Mouse (Mus musculus) layer of hippocampus, adult 2 months (tissue): ENCODE measurements around the gene Ly6g5b. TPM values are rescaled to one million over a fixed set of nuclear protein-coding genes. Genes with fewer than 3 reads are reported as not detected.

Experiments
- DNase-seq, 2 experiments: peaks; one replicate each; pipeline ENCODE4 v3.0.0; 2022; ENCODE audit warnings: low spot score in 2 of 2
- H3K27ac ChIP-seq: fragments of 200-600 bp; 2 replicates; pipeline ENCODE4 v1.8.1; 2022
- H3K4me3 ChIP-seq: fragments of 200-600 bp; 2 replicates; pipeline ENCODE4 v1.8.1; 2022; ENCODE audit warnings: mild to moderate bottlenecking
- CTCF ChIP-seq: fragments of 200-600 bp; conservative IDR thresholded peaks from 2 replicates; pipeline ENCODE4 v1.8.1; 2022; ENCODE audit warnings: antibody characterized with exemption, mild to moderate bottlenecking, moderate library complexity
- total RNA-seq, 2 experiments: library from RNA; stranded (reverse); gene quantifications; 2 replicates each; pipeline ENCODE4 v1.2.3; 2021

Gene Ly6g5b
- total RNA-seq, 2 experiments from 2014 or later: 0.54 TPM; not detected in 1

DNA sequence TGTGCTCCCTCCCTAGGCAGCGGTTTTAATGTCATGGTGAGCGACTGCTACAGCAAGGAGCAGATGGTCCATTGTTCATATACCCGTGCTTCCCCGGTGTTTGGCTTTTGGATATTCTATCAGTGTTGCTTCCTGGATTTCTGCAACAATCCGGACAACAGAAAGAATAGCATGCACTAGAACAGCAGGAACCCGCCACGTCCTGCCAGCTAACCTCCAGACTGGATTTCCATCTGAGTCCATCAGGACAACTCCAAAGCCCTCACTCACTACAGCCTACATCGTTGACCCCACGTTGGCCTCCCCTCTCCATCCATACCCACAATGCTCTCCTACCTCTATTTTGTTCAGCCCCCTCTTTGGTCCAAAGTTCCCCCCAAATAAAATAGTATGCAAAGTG lies 3.5 kb downstream of the Ly6g5b start:
- no peak overlapping the region for H3K27ac ChIP-seq
- no peak for DNase-seq
- no peak overlapping the region for H3K4me3 ChIP-seq
- TF ChIP-seq CTCF: no peak

DNA sequence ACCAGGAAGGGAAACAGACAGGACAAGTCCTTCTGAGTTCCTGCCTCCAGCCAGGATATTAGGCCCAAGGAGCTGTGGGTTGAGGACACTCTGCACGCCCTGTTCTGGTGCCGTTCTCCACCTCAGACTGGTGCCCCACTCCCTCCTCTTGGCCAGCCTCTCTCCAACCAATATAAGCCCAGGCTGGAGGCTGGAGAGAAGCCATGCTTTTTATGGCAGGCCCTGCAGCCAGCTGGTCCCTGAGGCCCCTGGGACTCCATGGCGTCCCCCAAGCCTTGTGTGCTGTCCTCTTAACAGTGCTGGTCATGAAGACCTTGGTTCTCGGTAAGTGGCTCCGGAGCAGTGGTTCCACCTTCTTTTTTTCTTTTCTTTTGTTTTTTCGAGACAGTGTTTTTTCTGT lies 7.1 kb downstream of the Ly6g5b start, which contains the start of gene Ly6g5c:
Ly6g5c (plus strand) TSS at position 183 of the 400 bp plus-strand sequence.
- TF ChIP-seq CTCF: no peak
- no peak for DNase-seq
- H3K27ac ChIP-seq: no peak within 1 kb of the TSS
- no peak within 1 kb of the TSS for H3K4me3 ChIP-seq

DNA sequence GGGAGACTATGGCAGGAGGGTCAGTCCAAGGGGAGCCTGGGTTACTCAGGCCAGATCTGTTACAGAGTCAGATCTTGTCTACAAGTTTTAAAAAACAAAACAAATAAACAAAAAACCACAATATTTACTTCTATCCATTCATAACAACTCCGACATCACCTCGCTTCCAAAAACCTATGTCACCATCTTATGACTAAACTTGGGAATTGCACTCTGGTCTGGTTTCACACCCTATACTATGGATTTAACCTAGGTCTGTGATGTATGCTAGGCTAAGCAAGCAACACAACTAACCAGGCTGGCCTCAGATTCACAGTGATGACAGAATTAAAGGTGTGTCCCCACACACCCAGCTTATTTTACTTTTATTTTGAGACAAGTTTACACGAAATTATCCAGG lies 8.7 kb downstream of the Ly6g5b start:
- H3K4me3 ChIP-seq: no peak overlapping the region
- DNase-seq: no peak
- H3K27ac ChIP-seq: no peak overlapping the region
- TF ChIP-seq CTCF: peak; percentile 50

DNA sequence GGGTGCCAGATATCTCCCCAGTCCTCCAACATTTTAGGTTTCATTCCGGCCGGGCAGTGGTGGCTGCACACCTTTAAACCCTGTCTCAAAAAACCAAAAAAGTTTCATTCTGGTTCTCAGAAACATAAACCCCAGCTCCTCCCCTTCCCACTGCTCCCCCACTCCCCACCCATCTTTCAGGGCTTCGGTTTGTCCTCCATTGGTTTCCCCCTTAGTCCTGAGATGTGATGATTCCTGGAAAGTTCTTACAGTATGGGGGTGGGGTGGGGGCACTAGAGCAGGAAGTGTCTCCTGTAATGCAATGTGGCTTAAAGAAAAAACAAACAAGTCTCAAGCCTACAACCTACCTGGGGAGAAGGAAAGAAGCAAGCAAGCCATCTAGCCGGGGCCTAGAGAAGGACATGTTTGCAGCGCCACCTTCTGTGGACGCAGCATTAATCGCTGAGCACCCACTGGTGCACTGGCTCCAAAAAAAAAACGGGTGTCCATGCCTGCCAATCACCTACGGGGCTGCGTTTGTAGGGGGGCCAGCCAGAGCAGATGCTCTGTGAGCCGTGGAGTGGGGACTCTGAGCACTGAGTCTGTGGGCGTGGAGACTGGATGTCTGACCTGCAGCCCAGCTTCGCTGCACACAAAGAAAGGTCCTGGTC lies 9.4 kb downstream of the Ly6g5b start:
- Histone ChIP-seq H3K27ac (no peak overlapping the region), H3K4me3 (no peak overlapping the region)
- TF ChIP-seq CTCF: peak; percentile 71
- no peak for DNase-seq

DNA sequence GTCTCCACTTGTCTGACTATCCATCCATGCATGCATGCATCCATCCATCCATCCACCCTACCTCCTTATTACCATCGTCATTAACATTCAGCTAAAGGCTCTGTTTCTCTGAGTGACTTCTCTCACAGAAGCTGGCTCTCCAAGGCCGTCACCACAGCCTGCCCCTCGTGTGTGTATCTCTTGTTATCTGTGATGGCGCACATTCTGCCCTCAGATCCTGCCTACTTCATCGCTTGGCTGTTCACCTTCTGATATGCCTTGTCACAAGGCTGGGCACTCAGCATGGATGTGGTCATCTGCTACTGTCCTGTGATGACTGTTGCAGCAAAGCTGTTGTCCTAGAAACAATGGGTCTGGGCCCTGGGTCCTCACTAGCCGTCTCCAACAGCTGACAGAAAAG lies 10.5 kb downstream of the Ly6g5b start:
- TF ChIP-seq CTCF: no peak
- no peak overlapping the region for H3K4me3 ChIP-seq
- DNase-seq: no peak
- H3K27ac ChIP-seq: no peak overlapping the region

DNA sequence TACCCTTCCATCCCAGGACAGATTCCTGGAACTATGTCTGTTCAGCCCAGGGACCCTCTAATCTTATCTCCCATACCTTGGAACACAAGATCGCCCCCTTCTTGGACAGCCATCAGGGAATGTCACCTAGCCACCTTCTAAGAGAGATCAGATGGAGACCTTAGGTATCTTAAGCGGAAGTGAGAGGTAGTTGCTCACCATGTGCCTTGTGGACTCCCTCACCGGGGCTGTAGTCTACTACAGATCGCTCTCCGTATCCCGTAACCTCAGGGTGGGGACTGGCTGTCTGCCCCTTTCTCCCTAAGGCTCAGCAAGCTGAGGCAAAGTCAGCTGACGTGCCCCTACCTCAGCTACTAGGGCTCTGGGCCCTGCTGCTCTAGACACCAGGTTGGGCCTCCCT lies 11.1 kb downstream of the Ly6g5b start:
- no peak for DNase-seq
- no peak for TF ChIP-seq CTCF
- H3K4me3 ChIP-seq: no peak overlapping the region
- H3K27ac ChIP-seq: no peak overlapping the region

DNA sequence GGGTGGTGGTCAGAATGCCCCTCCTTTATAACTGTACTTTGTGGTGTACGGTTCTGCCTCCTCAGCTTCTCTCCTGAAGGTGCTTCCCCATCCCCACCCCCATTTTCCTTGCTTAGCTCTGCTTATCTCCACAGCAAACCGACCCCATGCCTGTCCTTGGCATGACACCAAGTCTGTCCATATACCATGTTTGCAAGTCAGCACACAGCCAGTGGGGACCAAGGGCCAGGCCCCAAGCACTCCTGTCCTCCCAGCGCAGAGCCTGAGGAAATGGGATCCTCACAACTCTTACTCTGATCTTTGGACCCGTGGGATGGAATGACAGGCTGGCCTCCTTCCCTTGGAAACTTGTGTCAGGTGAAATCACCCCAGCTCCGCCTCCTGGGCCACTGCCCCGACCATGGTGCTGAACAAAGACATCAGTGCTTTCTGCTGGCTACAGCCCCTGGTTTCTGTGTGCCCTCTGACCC lies 12.0 kb downstream of the Ly6g5b start:
- no peak for TF ChIP-seq CTCF
- no peak overlapping the region for H3K27ac ChIP-seq
- DNase-seq: no peak
- H3K4me3 ChIP-seq: no peak overlapping the region

DNA sequence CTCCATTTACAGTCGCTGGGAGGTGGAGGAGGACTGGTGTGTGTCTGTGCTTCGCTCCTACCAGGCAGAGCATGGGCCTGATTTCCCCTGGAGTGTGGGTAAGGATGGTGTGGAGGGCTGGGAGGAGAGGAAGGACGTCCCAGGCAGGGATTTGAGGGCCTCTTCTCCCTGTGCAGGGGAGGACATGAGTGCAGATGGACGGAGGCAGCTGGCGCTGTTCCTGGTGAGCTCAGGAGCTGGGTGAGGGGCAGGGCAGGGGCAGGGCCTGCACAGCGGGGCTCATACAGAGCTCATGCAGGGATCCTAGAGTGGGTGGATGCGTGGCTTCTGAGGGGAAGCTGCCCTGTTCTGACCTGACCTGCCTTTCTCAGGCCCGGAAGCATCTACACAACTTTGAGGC lies 12.9 kb downstream of the Ly6g5b start:
- no peak for TF ChIP-seq CTCF
- DNase-seq: no peak
- no peak overlapping the region for H3K4me3 ChIP-seq
- no peak overlapping the region for H3K27ac ChIP-seq

DNA sequence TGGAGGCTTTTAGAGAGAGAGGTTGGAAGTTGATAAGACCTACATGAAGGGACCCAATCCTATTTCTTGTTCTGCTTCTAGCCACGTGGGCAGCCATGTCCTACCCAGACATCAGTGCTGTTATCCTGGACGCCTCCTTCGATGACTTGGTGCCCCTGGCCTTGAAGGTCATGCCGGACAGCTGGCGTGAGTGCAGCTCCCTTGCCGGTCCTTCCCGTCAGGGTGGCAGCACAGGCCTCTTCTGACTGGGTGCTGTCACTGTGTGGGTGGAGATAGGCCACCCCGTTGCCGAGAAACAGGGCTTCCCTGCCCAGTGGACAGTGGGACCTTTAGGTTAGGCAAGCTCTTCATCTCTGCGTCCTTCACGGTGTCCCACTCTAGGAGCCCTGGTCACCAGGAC lies 14.1 kb downstream of the Ly6g5b start:
- Histone ChIP-seq H3K4me3 (no peak overlapping the region), H3K27ac (no peak overlapping the region)
- DNase-seq: no peak
- no peak for TF ChIP-seq CTCF

DNA sequence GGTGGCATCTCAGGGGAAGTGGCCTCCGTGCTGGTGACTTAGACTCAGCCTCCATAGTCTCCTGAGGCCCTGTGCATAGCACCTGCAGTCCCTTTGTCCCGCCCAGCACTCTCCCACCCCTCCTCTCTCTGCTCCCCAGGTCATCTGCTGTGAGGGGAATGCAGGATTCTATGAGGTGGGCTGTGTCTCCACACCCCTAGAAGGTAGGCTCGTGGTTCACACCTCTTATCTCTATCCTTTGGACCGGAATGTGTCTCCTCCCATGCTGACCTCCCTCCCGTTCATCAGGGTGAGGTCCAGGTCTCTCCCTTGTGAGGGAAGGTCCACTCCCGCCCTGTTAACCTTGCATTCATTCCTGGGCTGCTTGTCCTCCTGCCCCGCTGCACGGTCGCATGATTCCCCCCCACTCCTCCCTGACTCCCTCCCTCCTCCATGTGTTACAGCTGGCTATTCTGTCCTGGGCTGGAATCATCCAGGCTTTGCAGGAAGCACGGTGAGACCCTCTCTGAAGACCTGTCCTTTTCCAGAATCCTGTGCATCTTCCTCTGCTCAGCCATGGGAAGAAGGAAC lies 14.9 kb downstream of the Ly6g5b start:
- DNase-seq: no peak
- Histone ChIP-seq H3K4me3 (no peak overlapping the region), H3K27ac (no peak overlapping the region)
- TF ChIP-seq CTCF: no peak

DNA sequence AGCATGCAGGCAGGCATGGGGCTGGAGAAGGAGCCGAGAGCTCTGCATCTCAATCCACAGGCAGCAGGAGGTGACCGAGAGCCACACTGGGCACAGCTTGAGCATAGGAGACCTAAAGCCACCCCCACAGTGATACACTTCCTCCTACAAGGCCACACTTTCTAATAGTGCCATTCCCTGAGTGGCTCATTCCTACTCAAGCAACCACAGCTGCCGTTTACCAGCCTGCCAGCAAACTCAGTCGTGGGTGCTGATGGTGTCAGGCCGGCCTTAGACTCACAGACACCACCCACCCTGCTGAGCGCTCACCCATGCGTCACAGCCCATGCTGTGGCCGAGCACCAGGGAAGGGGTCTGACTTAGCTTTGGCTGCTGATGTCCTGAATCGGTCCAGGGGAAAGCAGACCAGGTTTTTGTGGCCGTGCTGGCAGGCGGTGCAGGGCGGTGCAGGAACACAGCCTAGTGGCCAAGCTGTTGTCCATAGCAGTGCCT lies 18.0 kb downstream of the Ly6g5b start:
- peak; percentile 37 to 43 for DNase-seq
- peak overlapping the region; percentile 43; the same call in 1 of the 2 replicates for H3K27ac ChIP-seq
- peak; percentile 67 for TF ChIP-seq CTCF
- H3K4me3 ChIP-seq: no peak overlapping the region

DNA sequence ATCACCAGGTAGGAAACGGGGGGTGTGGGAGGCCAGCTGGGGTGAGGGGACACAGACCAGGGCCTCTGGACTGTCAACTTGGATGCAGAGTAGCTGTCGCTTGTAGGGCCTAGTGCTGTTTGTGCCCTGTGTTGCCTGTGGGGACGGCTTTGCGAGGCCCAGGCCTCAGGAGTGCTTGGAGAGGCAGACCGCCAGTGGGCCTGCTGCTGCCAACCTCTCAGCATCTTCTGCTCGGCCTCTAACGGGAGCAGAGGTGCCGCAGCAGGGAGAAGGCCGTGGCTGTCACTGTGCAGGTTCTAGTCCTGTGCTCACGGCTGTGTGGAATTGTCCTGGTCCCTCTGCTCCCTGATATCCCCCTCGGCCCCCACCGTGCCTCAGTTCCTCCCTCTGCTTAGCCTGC lies 18.6 kb downstream of the Ly6g5b start:
- no peak for TF ChIP-seq CTCF
- no peak for DNase-seq
- peak overlapping the region; percentile 43; the same call in 1 of the 2 replicates for H3K27ac ChIP-seq
- no peak overlapping the region for H3K4me3 ChIP-seq

DNA sequence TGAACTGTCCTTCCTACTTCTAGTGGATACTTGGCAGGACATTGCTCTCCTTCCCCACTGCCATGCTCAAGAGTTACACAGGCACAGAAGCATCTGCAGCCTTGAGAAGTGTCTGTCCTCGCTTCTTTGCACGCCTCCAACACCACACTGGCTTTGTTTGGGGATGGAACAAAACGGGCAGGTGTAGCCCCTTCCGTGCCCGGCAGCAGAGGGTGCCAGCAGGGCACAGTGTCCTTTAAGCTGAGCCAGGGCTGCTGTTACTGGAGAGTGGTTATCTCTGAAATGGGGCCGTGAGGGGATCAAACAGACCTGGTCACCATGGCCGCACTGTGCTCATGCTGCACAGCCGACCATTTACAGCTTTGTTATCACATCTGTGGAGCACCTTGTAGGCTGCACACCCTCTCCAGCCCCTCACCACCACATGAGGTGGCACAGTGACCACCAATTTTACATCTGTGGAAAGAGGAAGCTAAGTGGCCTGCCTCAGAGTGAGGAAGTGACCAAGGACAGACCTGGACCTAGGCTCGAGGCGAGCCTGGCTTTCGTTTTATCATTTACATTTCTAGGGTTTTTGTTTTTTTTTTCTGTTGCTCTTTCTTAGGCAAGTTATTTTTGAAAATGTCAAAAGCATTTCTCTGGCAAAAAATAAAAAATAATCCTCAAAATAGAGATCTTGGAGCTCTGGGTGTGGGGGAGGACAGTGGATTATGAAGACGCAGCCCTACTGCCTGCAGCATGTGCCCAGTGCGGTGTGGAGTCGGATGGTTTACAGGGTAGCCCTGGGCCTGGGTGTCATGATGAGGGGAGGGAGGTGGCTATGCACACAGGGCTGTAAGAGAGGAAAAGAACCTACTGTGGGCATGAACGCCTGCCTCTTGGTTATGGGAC lies 20.5 kb downstream of the Ly6g5b start:
- Histone ChIP-seq H3K4me3 (no peak overlapping the region), H3K27ac (no peak overlapping the region; the same call in 1 of the 2 replicates)
- no peak for TF ChIP-seq CTCF
- no peak for DNase-seq
